Mouse (Mus musculus) G1E-ER4 (cell line): Measurements from ENCODE around the gene Ap5z1. TPM values are rescaled to one million over a fixed set of nuclear protein-coding genes. Genes with fewer than 3 reads are reported as not detected.

Experiments
- GATA1 ChIP-seq: IDR thresholded peaks from one replicate; pipeline ENCODE4 v1.8.0; 2012; ENCODE audit warnings: low read length, inconsistent platforms
- polyA plus RNA-seq: library from polyadenylated mRNA; stranded (reverse); fragments of >175 nt; gene quantifications from 2 replicates; pipeline ENCODE4 v1.2.3, GENCODE M21; 2012

The Ap5z1 gene
- polyA plus RNA-seq, 1 experiment, result 33.3 TPM

GRCm38 (mm10) chr5:142431811-142432434 lies 31.8 kb upstream of the Ap5z1 start:
- no peak for TF ChIP-seq GATA1

- TF ChIP-seq GATA1, result no peak
These were observed 31.0 kb upstream of the Ap5z1 start for GRCm38 (mm10) chr5:142432695-142433094.

- no peak for TF ChIP-seq GATA1
These were observed 29.7 kb upstream of the Ap5z1 start for GRCm38 (mm10) chr5:142434052-142434451.

- no peak for TF ChIP-seq GATA1
These were observed 28.0 kb upstream of the Ap5z1 start for GRCm38 (mm10) chr5:142435736-142436135.

GRCm38 (mm10) chr5:142438380-142438938 lies 25.3 kb upstream of the Ap5z1 start:
- TF ChIP-seq GATA1, result no peak

GRCm38 (mm10) chr5:142439911-142440432 lies 23.8 kb upstream of the Ap5z1 start:
- TF ChIP-seq GATA1, result no peak

- TF ChIP-seq GATA1, result no peak
These were observed 23.1 kb upstream of the Ap5z1 start for GRCm38 (mm10) chr5:142440451-142441147.

GRCm38 (mm10) chr5:142441332-142442044 lies 22.3 kb upstream of the Ap5z1 start:
- TF ChIP-seq GATA1, result no peak

- no peak for TF ChIP-seq GATA1
These were observed 21.7 kb upstream of the Ap5z1 start for GRCm38 (mm10) chr5:142442045-142442440.

- TF ChIP-seq GATA1, result no peak
These were observed 20.2 kb upstream of the Ap5z1 start for GRCm38 (mm10) chr5:142443514-142443913.

GRCm38 (mm10) chr5:142443994-142444393 lies 19.8 kb upstream of the Ap5z1 start:
- no peak for TF ChIP-seq GATA1

GRCm38 (mm10) chr5:142444791-142445531 lies 18.8 kb upstream of the Ap5z1 start:
- no peak for TF ChIP-seq GATA1

- no peak for TF ChIP-seq GATA1
These were observed 18.0 kb upstream of the Ap5z1 start for GRCm38 (mm10) chr5:142445709-142446108.

GRCm38 (mm10) chr5:142448076-142448475 lies 15.7 kb upstream of the Ap5z1 start:
- no peak for TF ChIP-seq GATA1

- no peak for TF ChIP-seq GATA1
These were observed 15.1 kb upstream of the Ap5z1 start for GRCm38 (mm10) chr5:142448623-142449022.
